Mouse (Mus musculus): Measurements from ENCODE around the gene Mien1.

Gene Mien1

GRCm38 (mm10) chr11:98418939-98419547 lies 19.7 kb downstream of the Mien1 start:
- DNase-seq, result no peak

GRCm38 (mm10) chr11:98418273-98418672 lies 20.5 kb downstream of the Mien1 start:
- no peak for DNase-seq

- no peak for DNase-seq
Observed at GRCm38 (mm10) chr11:98417074-98417473, 21.7 kb downstream of the Mien1 start.

GRCm38 (mm10) chr11:98414162-98414561 lies 24.6 kb downstream of the Mien1 start:
- DNase-seq, result no peak

- no peak for DNase-seq
Observed at GRCm38 (mm10) chr11:98413731-98414130, 25.1 kb downstream of the Mien1 start.

- DNase-seq, result no peak
Observed at GRCm38 (mm10) chr11:98412797-98413301, 25.9 kb downstream of the Mien1 start.

- DNase-seq, result no peak
Observed at GRCm38 (mm10) chr11:98412273-98412796, 26.5 kb downstream of the Mien1 start, which contains the start of gene Erbb2. TSS of gene Erbb2 (plus strand) at chr11:98412470.

GRCm38 (mm10) chr11:98409341-98409822 lies 29.4 kb downstream of the Mien1 start:
- DNase-seq, result no peak

GRCm38 (mm10) chr11:98408872-98409271 lies 29.9 kb downstream of the Mien1 start:
- DNase-seq, result no peak

- DNase-seq, result no peak
Observed at GRCm38 (mm10) chr11:98406621-98407020, 32.2 kb downstream of the Mien1 start.

GRCm38 (mm10) chr11:98400816-98401215 lies 38.0 kb downstream of the Mien1 start:
- peak; percentile 46 for DNase-seq

- DNase-seq, result peak; percentile 92
Observed at GRCm38 (mm10) chr11:98400161-98400726, 38.5 kb downstream of the Mien1 start, which contains the start of gene Pgap3. TSS of gene Pgap3 (minus strand) at chr11:98400490.

GRCm38 (mm10) chr11:98397946-98398345 lies 40.8 kb downstream of the Mien1 start:
- peak; percentile 51 for DNase-seq

- DNase-seq, result peak; percentile 24
Observed at GRCm38 (mm10) chr11:98395041-98395440, 43.8 kb downstream of the Mien1 start.

- peak; percentile 24 for DNase-seq
Observed at GRCm38 (mm10) chr11:98394301-98394700, 44.5 kb downstream of the Mien1 start.

- DNase-seq, result peak; percentile 24
Observed at GRCm38 (mm10) chr11:98393317-98393716, 45.5 kb downstream of the Mien1 start.

GRCm38 (mm10) chr11:98392645-98393044 lies 46.1 kb downstream of the Mien1 start:
- peak; percentile 12 for DNase-seq

GRCm38 (mm10) chr11:98392034-98392433 lies 46.8 kb downstream of the Mien1 start:
- DNase-seq, result no peak

GRCm38 (mm10) chr11:98390141-98390540 lies 48.6 kb downstream of the Mien1 start:
- DNase-seq, result peak; percentile 33

GRCm38 (mm10) chr11:98389221-98389780 lies 49.5 kb downstream of the Mien1 start:
- DNase-seq, result peak; percentile 71

GRCm38 (mm10) chr11:98388282-98388681 lies 50.5 kb downstream of the Mien1 start:
- DNase-seq, result peak; percentile 16
